Mouse (Mus musculus) cerebellum, postnatal 4 days (tissue): ENCODE data around the gene Gm20388.

Source experiments
- DNase-seq, 2 experiments: peaks; one replicate each; pipeline ENCODE4 v3.0.0; 2022; ENCODE audit warnings: low spot score in 2 of 2, mixed read lengths in 1 of 2

The Gm20388 gene

DNA sequence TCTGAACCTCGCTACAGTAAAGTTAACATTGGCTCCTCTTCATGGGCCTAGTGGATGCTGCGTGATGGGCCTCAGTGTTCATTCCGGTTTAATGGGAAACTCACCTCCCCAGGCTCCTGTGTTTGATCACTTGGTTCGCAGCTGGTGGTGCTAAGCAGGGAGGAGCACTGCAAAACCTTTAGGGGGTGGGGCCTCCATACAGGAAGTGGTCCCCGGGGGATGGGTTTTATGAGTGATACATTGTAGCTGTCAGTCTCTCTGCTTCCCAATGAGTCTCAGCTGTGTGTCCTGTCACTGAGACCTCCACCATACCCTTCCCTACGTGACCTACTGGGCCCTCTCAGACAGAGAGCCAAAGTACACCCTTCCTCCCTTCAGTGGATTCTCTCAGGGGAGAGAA, 956.7 kb downstream of the Gm20388 start:
- no peak for DNase-seq

DNA sequence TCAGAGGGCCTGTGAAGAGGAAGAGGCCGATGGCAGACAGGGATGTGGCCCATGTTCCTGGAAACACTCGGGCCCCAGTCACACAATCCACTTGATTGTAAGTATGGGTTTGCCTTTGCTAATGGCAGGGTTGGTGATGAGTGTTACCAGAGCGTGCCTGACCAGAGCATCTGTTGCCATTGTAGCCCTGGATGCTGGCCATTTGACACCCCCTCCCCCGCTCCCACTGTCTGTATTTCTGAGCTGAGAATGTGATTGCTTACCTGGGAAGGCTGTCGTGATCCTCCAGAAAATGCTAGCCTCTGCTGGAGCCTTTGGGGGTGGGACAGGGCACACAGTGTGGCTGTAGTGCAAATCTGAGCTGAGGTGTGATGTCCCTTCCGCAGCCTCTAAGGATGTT, 962.0 kb downstream of the Gm20388 start:
- no peak for DNase-seq

DNA sequence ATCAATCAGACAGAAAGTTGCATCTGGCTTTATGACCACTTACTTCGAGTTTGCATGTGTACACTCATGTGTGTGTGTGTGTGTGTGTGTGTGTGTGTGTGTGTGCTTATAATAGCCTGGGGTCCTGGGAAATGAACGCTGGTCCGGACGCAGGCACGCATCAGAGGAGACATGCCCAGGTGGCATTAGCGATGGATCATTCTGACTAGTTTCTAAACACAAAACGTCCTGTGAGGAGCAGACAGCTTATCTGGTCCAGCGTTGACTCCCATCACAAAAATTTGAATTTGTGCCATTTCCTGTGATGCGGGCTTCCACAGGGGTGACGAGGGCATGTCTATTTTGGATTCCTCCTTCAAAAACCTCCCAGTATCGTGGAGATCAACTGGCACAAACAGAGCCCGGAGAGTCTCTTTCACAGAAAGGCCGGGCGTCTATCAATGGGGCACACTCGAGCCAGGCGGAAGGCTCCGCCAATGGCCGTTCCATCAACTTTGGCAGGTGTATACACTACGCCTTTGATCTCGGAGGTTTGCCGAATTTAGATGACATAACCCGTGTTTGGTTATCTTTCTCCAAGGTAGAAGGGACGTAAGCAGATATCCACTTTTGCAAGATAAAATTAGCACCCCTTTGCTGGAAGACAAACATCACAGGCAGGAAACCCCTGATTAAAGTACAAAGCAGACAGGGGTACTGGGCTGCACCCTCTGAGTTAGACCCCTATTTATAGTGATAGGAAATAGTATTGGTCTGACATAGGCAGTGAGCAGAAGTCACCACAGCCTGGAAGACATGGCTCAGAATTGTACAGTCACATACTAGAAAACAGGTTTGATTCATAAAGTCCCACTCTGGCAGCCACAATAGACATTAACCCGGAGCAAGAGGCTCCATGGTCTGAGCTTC, 965.6 kb downstream of the Gm20388 start:
- DNase-seq: no peak

DNA sequence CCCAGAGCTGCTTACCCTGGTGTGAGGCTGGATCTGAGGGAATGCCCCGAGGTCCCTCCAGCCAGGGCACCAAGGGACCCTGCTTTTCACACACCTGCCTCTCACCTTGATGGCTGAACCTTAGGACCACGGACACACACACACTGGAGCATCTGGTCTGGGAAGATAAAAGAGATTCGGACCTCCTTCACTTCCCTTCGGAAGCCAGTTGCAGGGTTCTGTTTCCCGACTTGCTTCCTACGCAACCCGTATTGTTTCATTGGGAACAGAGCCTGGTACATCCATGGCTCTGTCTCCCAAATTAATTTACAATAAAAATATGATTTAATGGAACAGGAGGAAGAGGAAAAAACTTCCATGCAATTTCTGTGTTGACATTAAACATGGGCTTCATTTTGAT, 966.4 kb downstream of the Gm20388 start:
- DNase-seq: no peak

DNA sequence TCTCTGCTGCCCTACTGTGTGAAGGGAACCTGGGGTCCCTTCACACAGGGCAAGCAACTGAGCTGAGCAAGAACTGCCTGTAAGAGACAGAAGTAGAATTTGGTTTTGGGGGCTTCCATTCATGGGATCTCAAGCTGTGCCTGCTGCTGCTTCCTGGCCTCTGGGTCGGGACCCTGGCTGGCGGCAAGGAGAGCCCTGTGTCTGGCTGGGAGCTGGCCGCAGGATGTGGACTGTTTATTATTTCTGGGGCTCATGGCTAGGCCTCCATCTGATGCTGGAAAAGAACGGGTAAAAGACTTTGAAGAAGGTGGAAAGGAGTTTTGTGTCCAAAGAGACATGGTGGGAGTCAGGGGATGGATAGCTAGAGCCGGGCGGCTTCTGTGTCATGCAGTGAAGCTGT, 969.3 kb downstream of the Gm20388 start:
- no peak for DNase-seq

DNA sequence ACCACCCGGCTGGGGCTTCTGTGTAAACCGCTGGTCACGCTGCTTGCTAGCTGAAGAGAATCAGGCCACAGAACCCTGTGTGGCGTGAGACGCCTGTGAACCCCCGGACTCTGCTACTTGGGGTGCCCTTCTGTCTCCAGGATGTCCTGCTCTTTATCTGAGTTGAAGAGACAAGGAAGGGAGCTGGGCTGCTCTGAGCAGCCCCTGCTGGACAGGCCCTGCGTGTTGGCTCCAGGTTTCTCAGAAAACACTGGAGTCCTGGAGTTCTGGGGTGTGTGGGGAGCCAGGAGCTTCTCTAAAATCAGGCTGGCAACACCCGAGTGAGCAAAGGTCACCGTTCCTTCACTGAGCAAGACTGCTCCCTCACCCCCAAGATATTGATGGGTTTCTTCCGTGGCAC, 971.0 kb downstream of the Gm20388 start:
- no peak for DNase-seq

DNA sequence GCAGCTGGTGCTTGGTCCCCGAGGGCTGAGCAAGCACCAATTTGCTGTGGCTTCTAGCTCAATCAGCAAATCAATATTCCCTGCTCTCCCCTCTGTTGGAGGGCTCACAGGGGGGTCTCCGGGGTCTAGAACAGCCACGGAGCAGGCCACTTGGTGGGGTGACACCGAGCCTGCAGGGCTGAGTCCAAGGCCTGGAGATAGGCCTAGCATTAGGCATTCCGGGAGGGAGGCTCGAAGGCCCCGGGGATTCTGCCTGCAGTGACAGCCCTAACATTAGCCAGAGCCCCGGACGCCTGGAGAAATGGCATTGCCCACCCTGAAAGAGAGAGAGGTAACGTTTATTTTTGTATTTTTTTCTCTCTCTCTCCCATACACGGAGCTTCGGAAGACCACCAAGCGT, 972.0 kb downstream of the Gm20388 start:
- no peak for DNase-seq

DNA sequence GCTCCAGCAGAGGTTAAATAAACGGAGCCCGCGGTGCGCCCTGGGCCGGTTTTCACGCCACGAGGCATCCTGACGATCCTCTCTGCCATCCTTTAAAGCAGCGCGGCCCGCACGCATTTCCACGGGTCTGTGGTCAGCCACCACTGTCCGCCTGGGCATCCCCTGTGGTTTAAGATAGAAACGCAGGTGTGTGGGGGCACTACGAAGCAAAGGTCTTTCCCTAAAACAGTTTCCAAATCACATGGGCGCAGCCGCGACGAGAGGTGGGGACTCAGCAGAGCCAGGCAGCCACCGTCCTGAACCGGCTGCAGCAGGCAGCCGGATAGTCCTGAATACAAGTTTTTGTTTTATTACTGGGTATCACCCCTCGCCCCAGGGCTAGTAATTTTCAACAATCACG, 972.7 kb downstream of the Gm20388 start:
- DNase-seq: no peak

DNA sequence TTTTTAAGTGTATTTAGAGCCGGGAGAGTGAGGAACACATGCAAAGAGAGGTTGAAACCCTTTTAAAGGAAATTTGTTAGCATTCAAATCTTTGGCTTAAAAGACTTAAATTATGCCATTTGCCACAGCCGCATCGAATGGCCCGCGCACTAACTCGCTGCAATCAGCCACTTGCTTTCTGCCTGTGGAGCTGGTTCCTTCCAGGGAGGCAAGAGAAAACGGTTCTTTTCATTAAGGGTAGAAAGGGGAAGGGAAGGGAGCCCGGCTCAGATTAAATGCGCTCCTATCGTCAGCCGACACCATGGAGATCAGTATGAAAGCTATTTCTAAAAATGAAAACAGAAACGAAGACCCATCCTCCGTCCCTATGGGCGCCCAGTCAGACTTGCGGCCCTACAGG, 973.2 kb downstream of the Gm20388 start:
- no peak for DNase-seq

DNA sequence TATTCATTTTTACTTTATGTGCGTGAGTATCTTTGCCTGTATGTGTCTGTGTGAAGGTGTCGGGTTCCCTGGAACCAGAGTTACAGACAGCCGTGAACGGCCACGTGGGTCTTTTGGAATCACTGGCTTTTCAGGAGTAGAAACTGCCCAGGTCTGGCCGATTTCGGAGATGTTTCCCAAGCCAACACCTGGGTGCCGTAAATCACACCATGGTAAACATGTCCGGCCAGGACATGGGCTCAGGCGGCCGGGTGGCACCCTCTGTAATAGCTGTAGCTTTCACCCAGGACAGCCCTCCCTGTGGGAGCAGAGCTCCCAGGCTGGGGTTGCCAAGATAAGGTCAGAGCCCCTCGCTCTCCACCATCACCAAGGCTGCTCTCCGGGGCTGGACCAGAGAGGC, 974.2 kb downstream of the Gm20388 start:
- DNase-seq: no peak

DNA sequence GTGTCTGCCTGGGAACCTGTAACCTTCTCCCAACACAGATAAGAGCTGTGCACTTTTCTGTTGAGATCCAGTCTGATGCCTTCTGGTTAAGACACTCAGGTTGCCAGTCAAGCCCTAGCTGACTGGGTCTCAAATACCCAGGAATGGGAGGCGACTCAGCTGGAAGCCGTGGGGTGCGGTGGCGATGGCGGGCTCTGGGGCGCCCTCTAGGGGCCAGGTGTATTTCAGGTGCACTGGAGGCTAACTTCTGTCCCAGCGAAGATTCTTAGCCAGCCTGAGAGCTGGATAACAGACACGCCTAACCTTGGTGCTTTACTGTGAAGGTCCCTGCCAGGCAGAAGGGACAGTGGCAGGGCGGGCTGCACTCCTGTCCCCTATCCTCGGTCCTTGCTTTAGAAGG, 976.6 kb downstream of the Gm20388 start:
- DNase-seq: no peak

DNA sequence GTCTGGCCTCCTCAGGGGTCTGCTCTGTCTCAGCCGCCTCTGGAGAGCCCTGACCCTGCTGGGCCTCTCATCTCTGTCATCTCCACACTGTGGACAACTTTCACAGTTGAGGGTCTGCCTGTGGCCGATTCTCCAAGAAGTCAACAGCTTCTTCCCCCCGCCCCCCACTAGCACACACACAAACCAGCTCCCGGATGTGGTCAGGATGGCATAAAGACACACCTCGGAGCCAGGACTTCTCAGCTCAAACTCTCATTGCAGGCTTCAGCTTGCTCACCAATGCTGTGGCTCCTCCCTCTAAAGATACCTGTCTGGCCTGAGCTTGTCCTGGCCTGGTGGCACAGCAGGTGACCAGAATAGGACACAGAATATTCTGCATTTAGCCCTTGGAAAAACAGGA, 977.4 kb downstream of the Gm20388 start:
- DNase-seq: no peak

DNA sequence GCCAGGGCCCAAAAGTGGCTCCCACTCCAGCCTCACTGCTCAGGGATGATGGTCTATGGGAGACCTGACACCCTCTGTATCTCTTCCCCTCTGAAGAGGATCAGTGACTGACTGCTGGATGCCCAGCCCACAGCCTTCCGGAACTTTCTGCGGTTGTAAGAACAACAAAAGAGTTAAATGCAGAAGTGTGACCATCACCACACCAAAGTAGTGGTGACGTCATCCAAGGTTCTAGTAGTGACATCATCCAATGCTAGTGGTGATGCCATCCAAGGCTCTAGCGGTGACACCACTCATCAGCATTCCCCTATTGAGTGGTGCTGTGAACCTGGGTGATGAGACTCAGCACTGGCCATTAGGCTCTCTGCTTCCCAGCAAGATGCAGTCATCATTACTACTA, 978.5 kb downstream of the Gm20388 start:
- DNase-seq: no peak

DNA sequence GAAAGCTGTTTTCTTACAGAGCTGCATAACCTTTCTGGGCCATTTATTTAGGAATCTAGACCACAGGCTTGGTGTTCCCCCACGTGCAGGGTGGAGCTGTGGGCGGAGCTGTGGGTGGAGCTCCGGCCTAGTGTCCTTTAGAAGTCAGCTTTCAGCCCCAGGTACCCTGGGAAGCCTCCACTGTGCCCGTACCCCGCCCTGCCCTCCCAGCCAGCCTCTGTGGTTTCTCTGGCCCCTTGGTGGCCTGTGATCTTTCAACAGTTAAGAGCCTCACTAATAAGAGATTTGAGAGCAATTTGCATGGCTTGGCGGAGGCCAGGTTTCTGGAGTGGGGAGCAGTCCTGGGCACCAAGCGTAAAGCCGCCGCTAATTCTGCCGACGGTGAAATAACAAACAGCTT, 979.4 kb downstream of the Gm20388 start:
- DNase-seq: no peak

DNA sequence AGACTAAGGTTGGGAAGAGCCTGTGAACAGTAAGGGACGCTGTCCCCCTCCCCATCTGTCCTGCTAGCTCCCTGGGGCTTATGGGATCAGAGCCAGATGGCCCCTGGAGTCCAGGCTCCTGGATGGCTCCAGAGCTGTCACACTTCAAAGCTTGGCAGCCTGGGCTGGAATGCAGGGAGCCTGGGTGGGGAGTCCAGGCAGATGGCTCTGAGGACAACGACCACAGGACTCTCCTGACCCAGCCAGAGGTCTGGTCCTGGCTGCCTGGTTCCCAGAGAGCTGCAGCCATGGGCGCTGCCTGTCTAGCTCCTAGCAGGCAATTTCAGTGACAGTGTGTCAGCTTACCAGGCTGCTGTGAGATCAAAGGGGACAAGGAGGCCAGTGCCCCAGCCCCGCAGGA, 984.4 kb downstream of the Gm20388 start:
- DNase-seq: no peak

DNA sequence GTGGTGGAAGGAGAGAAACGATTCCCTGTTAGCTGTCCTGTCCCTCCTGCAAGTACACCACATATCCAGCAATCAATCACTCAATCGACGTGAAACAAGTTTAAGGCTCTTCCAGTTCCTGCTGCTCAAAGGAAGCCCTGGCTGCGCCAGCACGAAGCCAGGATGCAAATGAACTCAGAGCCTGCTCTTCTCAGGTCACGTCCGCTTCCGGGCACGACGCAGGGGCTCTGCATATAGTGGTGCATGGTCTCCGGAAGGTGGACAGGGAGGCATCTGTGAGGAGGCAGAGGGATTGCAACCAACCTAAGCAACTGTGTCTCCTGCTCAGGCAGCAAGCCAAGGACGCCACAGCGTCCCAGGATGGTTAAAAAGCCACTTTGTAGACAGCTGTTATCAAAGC, 985.0 kb downstream of the Gm20388 start:
- DNase-seq: no peak

DNA sequence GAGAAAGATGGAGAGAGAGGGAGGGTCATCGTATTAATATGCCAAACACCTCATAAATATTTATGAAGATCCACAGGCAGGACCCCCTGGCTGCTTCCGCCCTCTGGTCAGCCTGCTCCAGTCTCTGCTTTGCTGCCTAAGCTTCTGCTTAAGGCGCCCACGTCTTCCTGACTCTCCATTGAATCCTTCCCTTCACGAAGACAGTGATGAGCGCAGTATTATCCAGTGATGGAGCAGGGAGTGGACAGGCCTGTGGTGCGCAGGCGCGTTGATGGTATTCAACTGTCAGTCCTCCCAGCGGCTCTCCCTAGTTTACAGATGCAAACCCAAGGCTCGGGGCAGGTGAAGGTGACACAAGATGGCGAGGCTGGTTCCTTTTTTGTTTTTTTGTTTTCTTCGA, 985.6 kb downstream of the Gm20388 start:
- no peak for DNase-seq

DNA sequence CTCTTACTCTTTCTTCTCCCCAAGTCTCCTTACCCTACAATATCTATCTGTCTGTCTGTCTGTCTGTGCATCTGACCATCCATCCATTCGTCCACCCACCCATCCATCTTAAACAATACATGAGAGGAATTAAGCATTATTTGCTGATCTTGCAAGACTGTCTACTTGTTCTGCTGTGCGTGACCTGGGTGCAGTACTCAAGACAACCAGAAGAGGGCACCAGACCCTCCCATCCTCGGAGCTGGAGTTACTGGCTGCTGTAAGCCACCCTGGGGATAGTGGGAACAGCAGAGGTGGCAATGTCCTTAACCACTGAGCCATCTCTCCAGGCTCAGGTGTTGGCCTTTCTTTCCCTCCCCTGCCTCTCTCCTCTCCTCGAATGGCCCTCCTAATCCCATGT, 987.4 kb downstream of the Gm20388 start:
- DNase-seq: peak; percentile 56 to 63

DNA sequence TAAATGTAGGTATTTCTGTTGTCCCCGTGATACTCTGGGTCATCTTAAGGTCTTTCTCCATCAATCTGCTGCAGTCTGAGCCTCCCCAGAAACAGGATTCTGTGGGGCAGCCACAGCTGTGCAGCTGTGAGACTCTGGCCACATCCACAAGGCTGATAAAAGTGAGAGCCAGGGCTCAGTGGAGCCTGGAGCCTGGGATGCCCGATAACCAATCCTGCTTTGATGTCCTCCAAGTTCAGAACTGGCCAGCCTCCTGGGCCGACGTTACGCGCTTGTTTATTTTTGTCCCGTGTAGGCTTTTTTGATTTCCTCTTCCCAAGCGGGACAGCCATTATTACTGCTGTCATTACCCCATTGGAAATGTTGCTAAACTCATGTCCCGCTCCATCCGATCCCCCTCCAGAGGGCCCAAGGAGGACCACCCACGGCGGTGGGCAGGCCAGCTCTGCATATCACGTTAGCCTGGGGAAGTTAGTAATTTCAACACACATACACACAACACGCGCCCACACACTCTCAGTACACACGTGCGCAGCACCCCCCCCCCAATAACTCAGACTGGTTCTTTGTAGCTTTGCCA, 988.3 kb downstream of the Gm20388 start:
- no peak for DNase-seq

DNA sequence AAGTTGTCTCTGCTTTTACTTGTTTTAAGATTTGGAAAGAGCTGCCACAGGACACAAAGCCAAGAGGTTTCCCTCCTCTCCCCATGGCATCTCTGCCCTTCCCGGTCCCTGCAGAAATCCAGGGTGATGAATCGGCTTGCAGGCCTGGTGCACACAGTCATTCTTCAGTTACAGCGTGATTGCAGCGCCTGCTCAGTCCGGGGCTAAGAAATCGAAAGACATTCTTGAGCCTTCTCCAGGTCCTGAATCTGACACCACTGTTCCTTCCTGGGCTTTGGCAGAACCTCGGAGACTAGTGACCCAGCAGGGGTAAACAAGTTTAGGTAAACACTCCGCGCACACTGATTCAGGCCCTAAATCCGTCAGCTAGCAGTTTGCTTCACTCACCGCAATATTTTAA, 991.7 kb downstream of the Gm20388 start:
- no peak for DNase-seq

DNA sequence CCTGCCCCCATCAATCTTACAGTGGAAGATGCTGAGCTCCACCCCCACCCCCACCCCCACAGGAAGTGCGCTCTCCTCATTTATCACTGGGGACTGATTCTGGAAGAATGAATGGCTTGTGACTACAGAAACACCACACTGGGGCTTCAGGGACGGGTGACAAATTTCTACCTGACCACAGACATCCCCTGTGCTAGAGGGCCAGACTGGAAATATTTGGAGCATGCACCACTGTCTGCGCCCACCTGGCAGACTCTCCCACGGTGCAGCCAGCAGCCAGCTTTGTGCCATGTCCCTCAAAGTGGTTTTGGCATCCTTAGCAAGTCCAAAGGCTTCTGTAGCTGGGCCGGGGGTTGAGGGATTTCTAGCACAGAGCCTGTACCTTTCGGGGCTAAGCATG, 997.0 kb downstream of the Gm20388 start:
- DNase-seq: no peak

DNA sequence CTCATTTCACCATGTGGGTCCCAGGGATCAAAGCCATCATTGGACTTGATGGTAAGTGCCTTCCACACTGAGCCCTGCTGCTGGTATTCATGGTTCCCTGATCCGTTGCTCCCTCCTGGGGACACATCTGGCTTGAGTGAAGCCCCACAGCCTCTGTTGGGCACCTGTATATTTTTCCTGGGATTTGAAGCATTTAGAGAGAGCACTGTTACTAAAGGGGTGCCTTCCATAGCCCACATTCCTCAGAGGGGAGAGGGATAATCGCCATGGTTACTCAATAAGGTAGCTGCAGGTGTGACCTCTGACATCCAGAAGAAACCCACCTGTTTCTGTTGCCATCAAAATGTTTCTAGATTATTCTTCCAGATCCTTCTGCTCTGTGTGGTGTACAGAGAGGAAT, 1000.3 kb downstream of the Gm20388 start:
- no peak for DNase-seq

DNA sequence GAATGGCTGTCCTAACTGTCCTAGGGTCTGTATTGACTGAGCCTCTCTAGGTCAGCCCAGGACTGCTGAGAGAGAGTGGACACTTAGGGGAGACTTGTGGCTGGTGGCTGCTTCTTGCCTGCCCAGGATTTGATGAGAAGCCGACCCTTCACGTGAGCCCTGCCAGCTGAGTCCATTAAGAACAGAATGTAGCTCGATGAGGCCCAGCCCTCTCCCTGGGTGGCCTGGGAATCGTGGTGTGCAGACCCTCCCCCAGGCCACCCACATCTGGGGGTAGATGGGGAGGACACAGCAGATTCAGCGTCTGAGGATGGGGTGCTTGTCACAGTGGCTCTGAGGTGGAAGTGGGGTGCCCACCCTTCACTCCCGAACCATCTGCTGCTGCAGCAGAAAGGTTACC, 1001.8 kb downstream of the Gm20388 start:
- no peak for DNase-seq
